Mouse (Mus musculus): Measurements from ENCODE around the gene Ccdc105.

GRCm38 (mm10) chr10:78743721-78744120 lies 9.1 kb downstream of the Ccdc105 start:
- TF ChIP-seq CTCF (IDR thresholded peaks at IDR 0.05; ENCODE audit: low read depth) (no peak), EP300 (IDR thresholded peaks at IDR 0.05; ENCODE audit: low read depth) (no peak)

Data from heart, postnatal 0 days (tissue).